Mouse (Mus musculus) bone marrow macrophage, adult 2 months (primary cell): ENCODE measurements around the gene Camk1d. TPM values are rescaled to one million over a fixed set of nuclear protein-coding genes. Genes with fewer than 3 reads are reported as not detected.

Experiments
- H3K27ac ChIP-seq: 2 replicates; pipeline ENCODE4 v1.5.1; 2012; ENCODE audit warnings: low read depth, low read length; ENCODE audit not compliant: insufficient read depth
- H3K4me1 ChIP-seq: 2 replicates; pipeline ENCODE4 v1.6.1; 2012; ENCODE audit warnings: low read length; ENCODE audit not compliant: control insufficient read depth, insufficient read depth
- H3K4me3 ChIP-seq: 2 replicates; pipeline ENCODE4 v1.5.1; 2012; ENCODE audit warnings: mild to moderate bottlenecking, low read length, moderate library complexity; ENCODE audit not compliant: insufficient read depth
- CTCF ChIP-seq: IDR thresholded peaks from 2 replicates; pipeline ENCODE4 v1.5.1; 2012; ENCODE audit warnings: low read depth, mild to moderate bottlenecking, low read length, moderate library complexity
- POLR2A ChIP-seq: IDR thresholded peaks from 2 replicates; pipeline ENCODE4 v1.6.1; 2012; ENCODE audit warnings: mild to moderate bottlenecking, low read depth, low read length, borderline replicate concordance
- polyA plus RNA-seq: library from polyadenylated mRNA; stranded (reverse); fragments of >200 nt; gene quantifications from 2 replicates; pipeline ENCODE4 v1.2.4, GENCODE M21; 2012; ENCODE audit not compliant: missing spikeins, insufficient read depth, insufficient read length

Gene Camk1d
- polyA plus RNA-seq, 1 experiment: 62.0 TPM

- TF ChIP-seq POLR2A: no peak
- no peak for TF ChIP-seq CTCF
- Histone ChIP-seq H3K4me1 (peaks cover 39% of the 10 kb centered on the region), H3K4me3 (no peak overlapping the region), H3K27ac (no peak overlapping the region)
Observed at GRCm38 (mm10) chr2:5600183-5600962, 113.9 kb downstream of the Camk1d start.

- Histone ChIP-seq H3K4me3 (no peak overlapping the region), H3K4me1 (peaks cover 39% of the 10 kb centered on the region)
- TF ChIP-seq CTCF (no peak), POLR2A (no peak)
Observed at GRCm38 (mm10) chr2:5599713-5600112, 114.6 kb downstream of the Camk1d start.

GRCm38 (mm10) chr2:5598533-5598932 is 115.8 kb downstream of the Camk1d start:
- TF ChIP-seq CTCF (no peak), POLR2A (no peak)
- peaks cover 48% of the 10 kb centered on the region for H3K4me1 ChIP-seq
- H3K4me3 ChIP-seq: no peak overlapping the region
- H3K27ac ChIP-seq: no peak overlapping the region

More at GRCm38 (mm10) chr2:5599713-5600112, 114.6 kb downstream of the Camk1d start:
- no peak overlapping the region for H3K27ac ChIP-seq

- Histone ChIP-seq H3K4me3 (no peak overlapping the region), H3K4me1 (peaks cover 59% of the 10 kb centered on the region), H3K27ac (no peak overlapping the region)
- no peak for TF ChIP-seq CTCF
Observed at GRCm38 (mm10) chr2:5596882-5597281, 117.4 kb downstream of the Camk1d start.

- Histone ChIP-seq H3K4me3 (no peak overlapping the region), H3K27ac (no peak overlapping the region)
- TF ChIP-seq CTCF (no peak), POLR2A (no peak)
Observed at GRCm38 (mm10) chr2:5595356-5596191, 118.7 kb downstream of the Camk1d start.

GRCm38 (mm10) chr2:5592461-5593136 is 121.7 kb downstream of the Camk1d start:
- Histone ChIP-seq H3K4me1 (peaks cover 45% of the 10 kb centered on the region), H3K27ac (peak overlapping the region; percentile 55), H3K4me3 (no peak overlapping the region)
- no peak for TF ChIP-seq CTCF
- TF ChIP-seq POLR2A: no peak

More at GRCm38 (mm10) chr2:5595356-5596191, 118.7 kb downstream of the Camk1d start:
- H3K4me1 ChIP-seq: peaks cover 56% of the 10 kb centered on the region

- Histone ChIP-seq H3K4me3 (no peak overlapping the region), H3K27ac (no peak overlapping the region), H3K4me1 (peaks cover 30% of the 10 kb centered on the region)
- TF ChIP-seq CTCF (no peak), POLR2A (no peak)
Observed at GRCm38 (mm10) chr2:5590074-5590473, 124.2 kb downstream of the Camk1d start.

GRCm38 (mm10) chr2:5589163-5589562 is 125.2 kb downstream of the Camk1d start:
- Histone ChIP-seq H3K4me3 (no peak overlapping the region), H3K4me1 (peaks cover 28% of the 10 kb centered on the region), H3K27ac (no peak overlapping the region)
- TF ChIP-seq CTCF: no peak
- no peak for TF ChIP-seq POLR2A

GRCm38 (mm10) chr2:5588329-5588982 is 125.9 kb downstream of the Camk1d start:
- no peak overlapping the region for H3K4me3 ChIP-seq
- H3K27ac ChIP-seq: no peak overlapping the region
- TF ChIP-seq POLR2A (no peak), CTCF (no peak)

More at GRCm38 (mm10) chr2:5588329-5588982, 125.9 kb downstream of the Camk1d start:
- peaks cover 24% of the 10 kb centered on the region for H3K4me1 ChIP-seq
